Mouse (Mus musculus) cerebellum, adult 2 months (tissue): ENCODE measurements around the gene Slc46a2.

ENCODE experiments used
- CTCF ChIP-seq: fragments of 200-500 bp; IDR thresholded peaks from 2 replicates; pipeline ENCODE4 v1.5.1; 2011; ENCODE audit warnings: low read depth, mild to moderate bottlenecking, control low read depth, low read length, moderate library complexity, borderline replicate concordance; ENCODE audit not compliant: insufficient read depth
- POLR2A ChIP-seq: fragments of 200-500 bp; IDR thresholded peaks from 2 replicates; pipeline ENCODE4 v1.6.1; 2011; ENCODE audit warnings: low read length, control low read depth, borderline replicate concordance; ENCODE audit not compliant: insufficient read depth

GRCm38 (mm10) chr4:59888014-59888413 lies 26.8 kb downstream of the Slc46a2 start:
- TF ChIP-seq POLR2A (no peak), CTCF (no peak)
